In the genomic region with DNA sequence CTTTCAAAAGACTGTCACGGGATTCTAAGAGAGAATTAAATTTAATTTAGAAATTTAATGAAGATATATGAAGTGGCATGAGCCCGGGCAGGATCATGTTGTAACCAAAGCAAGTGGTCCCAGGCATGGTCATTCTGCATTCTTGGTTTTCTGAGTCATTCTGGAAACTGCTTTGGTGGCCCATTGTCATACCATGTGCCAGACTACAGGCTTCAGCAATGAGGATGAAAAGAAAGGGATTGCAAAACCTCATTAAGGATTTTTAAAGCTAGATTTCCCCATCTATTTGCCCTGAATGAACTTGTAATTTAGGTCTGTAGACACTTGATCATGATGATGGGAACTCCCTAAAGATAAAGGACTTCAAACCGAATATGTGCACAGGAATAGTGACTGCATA, we compare ENCODE assay signal across 27 mouse cellular contexts.
"Had no signal": no experiment of that assay in that cellular context is flagged by ENCODE, and none has a peak within 500 bp of the region (broad histone marks: within the 10 kb centered on the region; RNA-seq: fewer than 3 reads in every experiment).

No protein-coding gene starts in this region.

- H3K4me2 ChIP-seq: heart, embryonic 12.5 days; heart, embryonic 13.5 days; heart, embryonic 15.5 days; hindbrain, embryonic 12.5 days; hindbrain, embryonic 13.5 days; hindbrain, embryonic 14.5 days; hindbrain, embryonic 15.5 days; intestine, embryonic 15.5 days; kidney, embryonic 15.5 days had no signal

- H3K36me3 ChIP-seq: heart, embryonic 12.5 days; heart, embryonic 13.5 days; heart, embryonic 15.5 days; hindbrain, embryonic 10.5 days; hindbrain, embryonic 12.5 days; hindbrain, embryonic 13.5 days; hindbrain, embryonic 15.5 days; intestine, embryonic 15.5 days; kidney, embryonic 15.5 days had no signal

- H3K27me3 ChIP-seq: heart, embryonic 12.5 days; heart, embryonic 13.5 days; heart, embryonic 15.5 days; hindbrain, embryonic 12.5 days; hindbrain, embryonic 13.5 days; hindbrain, embryonic 15.5 days; intestine, embryonic 15.5 days; kidney, embryonic 15.5 days had no signal

- DNase-seq: heart, postnatal 10 days; heart, postnatal 14 days; heart, postnatal 36 days; heart, postnatal 4 days; kidney, adult 11 months; kidney, adult 18-20 months; kidney, adult 2 months; kidney, adult 8-10 months; kidney, adult 9 months; kidney, postnatal 14 days; kidney, postnatal 25 days; kidney, postnatal 36 days; kidney, postnatal 4 days; layer of hippocampus, adult 9-11 months; layer of hippocampus, postnatal 36 days had no signal

- H3K4me3 ChIP-seq: heart, embryonic 12.5 days; heart, embryonic 13.5 days; heart, embryonic 15.5 days; hindbrain, embryonic 10.5 days; hindbrain, embryonic 12.5 days; hindbrain, embryonic 13.5 days; hindbrain, embryonic 15.5 days; intestine, embryonic 15.5 days; kidney, embryonic 15.5 days; layer of hippocampus, adult 2 months; left cerebral cortex, adult 2 months had no signal
